Mouse (Mus musculus): ENCODE data around the gene Olfr129.

DNA sequence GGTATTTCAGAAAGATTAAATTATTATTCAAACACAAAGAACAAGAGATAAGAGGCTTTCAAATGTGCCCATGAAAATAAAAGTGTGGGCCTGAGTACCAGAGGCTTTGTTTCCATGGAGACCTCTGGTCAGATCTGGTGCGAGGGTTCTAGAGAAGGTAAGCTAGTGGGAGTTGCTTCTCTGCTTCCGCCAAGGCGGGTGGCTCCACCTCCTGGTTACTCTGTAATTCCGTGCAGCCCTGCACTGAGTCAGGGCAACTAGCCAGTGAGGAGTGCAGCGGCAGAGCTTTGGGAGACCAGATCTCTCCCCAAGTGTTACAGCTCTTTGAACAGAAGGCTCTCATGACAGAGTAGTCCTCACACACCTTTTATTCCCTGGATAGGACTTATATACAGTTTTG lies 33.6 kb downstream of the Olfr129 start:
- TF ChIP-seq GATA1 (IDR thresholded peaks at IDR 0.05; ENCODE audit: borderline replicate concordance, low read length) (no peak), FLI1 (IDR thresholded peaks at IDR 0.05; ENCODE audit: low read length) (no peak)

Measured in megakaryocyte, embryonic 14.5 days (primary cell).